Mouse (Mus musculus) cortical plate, adult 2 months (tissue): ENCODE results near the gene Sept1. TPM values are rescaled to one million over a fixed set of nuclear protein-coding genes. Genes with fewer than 3 reads are reported as not detected.
"Not testable (repeated sequence)": the region's sequence is repeated elsewhere in the genome, so short reads cannot be mapped to it uniquely, and the experiment has no call there.

Experiments
- H3K27ac ChIP-seq: fragments of 200-500 bp; 2 replicates; pipeline ENCODE4 v1.5.1; 2012; ENCODE audit warnings: low read length, control low read depth, inconsistent platforms; ENCODE audit not compliant: insufficient read depth
- H3K4me1 ChIP-seq: fragments of 200-500 bp; 2 replicates; pipeline ENCODE4 v1.6.1; 2011; ENCODE audit warnings: low read length; ENCODE audit not compliant: control insufficient read depth, insufficient read depth
- H3K4me3 ChIP-seq: fragments of 200-500 bp; 2 replicates; pipeline ENCODE4 v1.5.1; 2011; ENCODE audit warnings: mild to moderate bottlenecking, low read length, control low read depth; ENCODE audit not compliant: insufficient read depth
- CTCF ChIP-seq: fragments of 200-500 bp; IDR thresholded peaks from 2 replicates; pipeline ENCODE4 v1.5.1; 2011; ENCODE audit warnings: mild to moderate bottlenecking, control low read depth, low read length; ENCODE audit not compliant: insufficient read depth; ENCODE audit errors: extremely low read depth
- POLR2A ChIP-seq: fragments of 200-500 bp; IDR thresholded peaks from 2 replicates; pipeline ENCODE4 v1.6.1; 2011; ENCODE audit warnings: mild to moderate bottlenecking, low read length, control low read depth; ENCODE audit not compliant: insufficient read depth; ENCODE audit errors: extremely low read depth
- polyA plus RNA-seq: library from polyadenylated mRNA; depleted of rRNA; stranded (reverse); fragments of >200 nt; gene quantifications from 2 replicates; pipeline ENCODE4 v1.2.3, GENCODE M21; 2012

The Sept1 gene
- polyA plus RNA-seq, 1 experiment = 10.4 TPM

DNA sequence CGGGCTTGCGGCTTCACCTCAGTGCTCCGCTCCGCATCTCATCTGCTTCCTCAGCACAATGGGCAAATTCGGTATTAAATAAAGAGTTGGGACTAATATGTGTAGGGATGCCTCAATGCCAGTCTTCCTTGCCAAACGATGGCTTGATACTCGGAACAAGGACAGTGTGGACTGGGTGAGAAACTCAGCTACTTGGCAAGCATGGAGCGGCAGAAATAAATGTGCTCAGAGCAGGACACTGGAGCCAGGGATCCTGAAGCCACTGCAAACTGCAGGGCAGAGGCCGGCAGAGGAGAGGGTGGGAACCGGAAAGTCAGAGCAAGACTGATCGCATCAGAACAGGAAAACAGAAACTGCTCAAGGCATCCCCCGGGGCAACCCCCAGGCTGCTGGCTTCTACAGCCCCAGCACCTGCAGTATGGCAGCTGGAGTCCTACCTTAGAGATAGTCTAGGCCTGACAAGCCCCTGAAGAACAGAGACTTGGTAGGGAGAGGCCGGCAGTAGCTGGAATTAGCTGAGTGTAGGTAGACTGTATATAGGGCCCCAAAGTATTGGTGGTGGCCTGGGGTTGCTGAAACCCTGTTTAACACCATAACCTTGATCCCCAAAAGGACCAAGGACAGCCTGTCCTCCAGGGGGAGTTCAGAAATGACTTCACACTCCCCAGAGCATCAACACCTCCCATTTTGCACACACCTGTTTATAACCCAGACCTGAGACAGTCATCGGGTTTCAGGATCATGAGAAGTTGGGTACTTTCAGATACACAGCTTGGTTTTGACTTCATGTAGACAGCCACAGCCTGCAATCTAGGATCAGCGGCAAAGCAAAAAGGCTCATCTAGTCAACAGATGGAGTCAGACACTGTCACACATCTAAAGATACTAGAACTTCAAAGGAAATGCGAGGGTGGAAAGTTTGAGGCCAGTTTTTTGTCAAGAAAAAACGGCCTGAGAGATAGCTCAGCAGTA is 44.3 kb downstream of the Sept1 start:
- Histone ChIP-seq H3K4me1 (peaks cover 2% of the 10 kb centered on the region; the same call in 1 of the 2 replicates), H3K4me3 (no peak overlapping the region), H3K27ac (no peak overlapping the region)
- TF ChIP-seq POLR2A (no peak), CTCF (no peak)

GRCm38 (mm10) chr7:127187351-127187750 is 45.6 kb downstream of the Sept1 start:
- Histone ChIP-seq H3K27ac (no peak overlapping the region), H3K4me3 (no peak overlapping the region), H3K4me1 (peaks cover 2% of the 10 kb centered on the region; the same call in 1 of the 2 replicates)
- TF ChIP-seq POLR2A (no peak), CTCF (no peak)

GRCm38 (mm10) chr7:127185601-127186000 is 47.3 kb downstream of the Sept1 start:
- Histone ChIP-seq H3K27ac (no peak overlapping the region), H3K4me3 (no peak overlapping the region), H3K4me1 (peaks cover 2% of the 10 kb centered on the region; the same call in 1 of the 2 replicates)
- TF ChIP-seq CTCF = peak; percentile 51
- no peak for TF ChIP-seq POLR2A

GRCm38 (mm10) chr7:127184720-127185119 is 48.2 kb downstream of the Sept1 start:
- Histone ChIP-seq H3K4me3 (no peak overlapping the region), H3K27ac (no peak overlapping the region), H3K4me1 (peaks cover 2% of the 10 kb centered on the region; the same call in 1 of the 2 replicates)
- no peak for TF ChIP-seq CTCF
- TF ChIP-seq POLR2A = no peak

DNA sequence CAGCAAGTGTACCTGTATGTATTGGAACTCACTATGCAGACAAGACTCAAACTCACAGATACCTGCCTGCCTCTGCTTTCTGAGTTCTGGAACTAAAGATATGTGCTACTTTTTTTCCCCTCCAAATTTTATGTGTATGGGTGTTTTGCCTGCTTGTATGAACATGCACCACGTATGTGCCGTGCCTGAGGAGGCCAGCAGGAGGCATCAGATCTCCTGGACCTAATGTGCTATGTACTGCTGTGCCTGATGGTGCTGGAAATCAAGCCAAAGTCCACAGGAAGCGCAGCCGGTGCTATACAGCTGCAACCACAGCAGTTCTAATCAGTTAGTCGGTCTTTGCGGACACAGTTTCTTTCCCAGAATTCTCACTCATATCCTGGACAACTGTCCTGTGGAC is 49.1 kb downstream of the Sept1 start:
- Histone ChIP-seq H3K27ac (no peak overlapping the region), H3K4me1 (peaks cover 1% of the 10 kb centered on the region; the same call in 1 of the 2 replicates), H3K4me3 (no peak overlapping the region)
- no peak for TF ChIP-seq POLR2A
- TF ChIP-seq CTCF = 0 out of 2 replicates have a peak, but pooled peaks have one; percentile 3

DNA sequence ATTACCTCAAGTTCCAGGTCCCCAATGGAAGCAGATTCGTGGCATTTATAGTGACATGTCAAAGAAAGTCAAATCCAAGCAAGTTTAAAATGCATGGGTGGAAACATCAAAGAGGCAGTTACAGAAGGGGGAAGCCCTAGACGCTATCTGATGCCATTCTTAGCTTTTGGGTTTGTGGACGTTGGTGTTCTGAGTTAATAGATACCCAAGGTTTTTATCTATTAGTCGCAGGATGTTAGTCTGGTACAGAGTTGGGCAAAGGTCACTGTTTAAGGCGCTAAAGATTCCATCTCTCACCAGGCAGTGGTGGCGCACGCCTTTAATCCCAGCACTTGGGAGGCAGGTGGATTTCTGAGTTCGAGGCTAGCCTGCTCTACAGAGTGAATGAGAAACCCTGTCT is 49.6 kb downstream of the Sept1 start:
- H3K4me1 ChIP-seq = no peaks in the 10 kb centered on the region
- H3K4me3 ChIP-seq = no peak overlapping the region
- no peak overlapping the region for H3K27ac ChIP-seq
- no peak for TF ChIP-seq CTCF
- no peak for TF ChIP-seq POLR2A

- not testable (repeated sequence) for H3K27ac ChIP-seq, H3K4me1 ChIP-seq, H3K4me3 ChIP-seq
Observed at GRCm38 (mm10) chr7:127181724-127182123, 51.2 kb downstream of the Sept1 start.

GRCm38 (mm10) chr7:127180783-127181182 is 52.1 kb downstream of the Sept1 start:
- Histone ChIP-seq H3K4me3 (no peak overlapping the region), H3K4me1 (no peaks in the 10 kb centered on the region), H3K27ac (no peak overlapping the region)
- TF ChIP-seq POLR2A = no peak
- TF ChIP-seq CTCF = no peak

DNA sequence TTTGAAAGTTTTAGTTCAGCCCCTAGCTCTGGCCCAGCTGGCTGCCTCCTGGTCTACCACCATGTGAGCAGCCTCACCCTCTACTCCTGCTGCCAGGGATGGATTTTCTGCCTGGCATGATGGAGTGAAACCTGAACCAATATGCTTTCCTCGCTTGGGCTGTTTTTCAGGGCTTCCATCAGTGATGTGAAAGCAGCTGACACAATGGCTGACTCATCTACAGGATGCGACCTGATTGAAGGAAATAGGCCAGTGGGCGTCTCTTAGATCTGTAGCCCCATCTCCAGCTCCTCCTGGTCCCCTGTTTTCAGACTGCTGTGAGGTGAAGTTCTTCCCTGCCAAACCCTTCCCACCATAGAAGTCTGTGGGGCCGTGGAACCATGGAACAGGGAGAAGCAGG is 56.0 kb downstream of the Sept1 start:
- no peak overlapping the region for H3K4me3 ChIP-seq
- TF ChIP-seq CTCF = no peak
- TF ChIP-seq POLR2A = no peak
- H3K27ac ChIP-seq = no peak overlapping the region
- H3K4me1 ChIP-seq = no peaks in the 10 kb centered on the region

- no peaks in the 10 kb centered on the region for H3K4me1 ChIP-seq
- H3K4me3 ChIP-seq = no peak overlapping the region
- no peak for TF ChIP-seq POLR2A
- TF ChIP-seq CTCF = no peak
- no peak overlapping the region for H3K27ac ChIP-seq
Observed at GRCm38 (mm10) chr7:127166501-127166900, 66.4 kb downstream of the Sept1 start.
